Mouse (Mus musculus) hindbrain, embryonic 14.5 days (tissue): ENCODE results near the gene Wdr11. TPM values are rescaled to one million over a fixed set of nuclear protein-coding genes. Genes with fewer than 3 reads are reported as not detected.

Experiments used
- ATAC-seq: fragments of 200-750 bp; cut with Nextera tagmentation; 2 replicates; pipeline ENCODE4 v1.8.0; 2017; ENCODE audit warnings: moderate number of reproducible peaks, mild to moderate bottlenecking, moderate TSS enrichment, moderate library complexity; ENCODE audit not compliant: low FRiP score
- DNase-seq: peaks from one replicate; pipeline ENCODE4 v3.0.0-alpha.2; 2015; ENCODE audit warnings: low spot score
- H3K27ac ChIP-seq: fragments of 300-500 bp; sonication (generic); 2 replicates; pipeline ENCODE4 v1.5.1; 2014; ENCODE audit warnings: mild to moderate bottlenecking, moderate library complexity
- H3K27me3 ChIP-seq: fragments of 300-500 bp; sonication (generic); 2 replicates; pipeline ENCODE4 v1.6.1; 2014; ENCODE audit warnings: mild to moderate bottlenecking, low read length, mixed read lengths; ENCODE audit not compliant: control insufficient read depth, insufficient read depth
- H3K36me3 ChIP-seq: fragments of 300-500 bp; sonication (generic); replicated peaks from 2 replicates; pipeline ENCODE4 v1.6.1; 2014; ENCODE audit not compliant: control insufficient read depth, insufficient read depth
- H3K4me1 ChIP-seq: fragments of 300-500 bp; sonication (generic); replicated peaks from 2 replicates; pipeline ENCODE4 v1.6.1; 2014; ENCODE audit warnings: antibody characterized with exemption, low read length, mixed read lengths; ENCODE audit not compliant: control insufficient read depth, insufficient read depth
- H3K4me2 ChIP-seq: fragments of 300-500 bp; sonication (generic); replicated peaks from 2 replicates; pipeline ENCODE4 v1.6.1; 2014; ENCODE audit warnings: mild to moderate bottlenecking, moderate library complexity
- H3K4me3 ChIP-seq: fragments of 300-500 bp; sonication (generic); replicated peaks from 2 replicates; pipeline ENCODE4 v1.5.1; 2014; ENCODE audit warnings: mild to moderate bottlenecking, low read length
- H3K9ac ChIP-seq: fragments of 300-500 bp; sonication (generic); 2 replicates; pipeline ENCODE4 v1.6.1; 2014
- H3K9me3 ChIP-seq: fragments of 300-500 bp; sonication (generic); 2 replicates; pipeline ENCODE4 v1.6.1; 2016; ENCODE audit warnings: low read length; ENCODE audit not compliant: control insufficient read depth
- WGBS: fragments of 180-500 bp; shearing (Covaris S2); extraction: QIAGEN DNeasy Blood & Tissue Kit; methylation state at CpG from one replicate; pipeline ENCODE4 v1.1.7; 2014; 5-methylcytosine and 5-hydroxymethylcytosine counted together
- polyA plus RNA-seq: library from polyadenylated mRNA; unstranded; fragments of >200 nt; fragmentation: Nextera tagmentation; extraction: Ambion mirVana; gene quantifications from 2 replicates; pipeline ENCODE4 v1.2.1, GENCODE M21; 2014

Wdr11 gene
- polyA plus RNA-seq, 1 experiment from 2014 or later = 36.9 TPM

- ATAC-seq (peak; percentile 29; the same call in 1 of the 2 replicates), DNase-seq (peak; percentile 95)
- no peak overlapping the region for H3K27ac ChIP-seq
- H3K36me3 ChIP-seq = no peaks in the 10 kb centered on the region
- 5% methylated on average over 6 of the region's 6 CpGs for WGBS
- H3K27me3 ChIP-seq = no peaks in the 10 kb centered on the region
- H3K4me2 ChIP-seq = no peak overlapping the region
- no peak overlapping the region for H3K4me3 ChIP-seq
- no peak overlapping the region for H3K9ac ChIP-seq
- H3K4me1 ChIP-seq = peaks cover under 1% of the 10 kb centered on the region; the same call in 1 of the 2 replicates
- H3K9me3 ChIP-seq = no peaks in the 10 kb centered on the region
Observed at GRCm38 (mm10) chr7:129648938-129649337, 57.3 kb downstream of the Wdr11 start.

- Histone ChIP-seq H3K4me2 (no peak overlapping the region), H3K27me3 (no peaks in the 10 kb centered on the region), H3K4me1 (peaks cover 17% of the 10 kb centered on the region; the same call in 1 of the 2 replicates), H3K27ac (no peak overlapping the region), H3K9me3 (no peaks in the 10 kb centered on the region), H3K4me3 (no peak overlapping the region), H3K36me3 (no peaks in the 10 kb centered on the region), H3K9ac (no peak overlapping the region)
- peak; percentile 65; the same call in 1 of the 2 replicates for ATAC-seq
- WGBS = 63% methylated on average over 5 of the region's 5 CpGs
- peak; percentile 57 for DNase-seq
Observed at GRCm38 (mm10) chr7:129650717-129651116, 59.1 kb downstream of the Wdr11 start.

DNA sequence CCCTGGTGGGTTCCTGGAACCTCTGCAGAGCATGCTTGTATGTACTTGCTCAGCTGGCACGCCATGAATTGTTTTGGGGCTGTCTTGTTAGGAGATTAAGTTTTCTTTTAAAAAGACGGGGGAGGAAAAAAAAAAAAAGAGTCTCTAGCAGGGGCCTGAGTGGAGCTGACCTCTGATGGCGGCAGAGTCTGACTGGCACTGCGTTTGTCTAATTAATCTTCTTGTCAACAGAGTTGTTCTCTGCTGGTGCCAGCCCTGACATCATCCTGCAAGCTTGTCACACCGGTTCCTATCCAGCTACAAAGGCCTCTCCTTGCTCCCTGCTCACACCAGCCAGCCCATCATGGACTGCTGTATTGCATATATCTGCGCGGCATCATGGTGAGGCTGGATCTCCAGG, 60.1 kb downstream of the Wdr11 start:
- Histone ChIP-seq H3K36me3 (no peaks in the 10 kb centered on the region), H3K4me3 (no peak overlapping the region), H3K9me3 (no peaks in the 10 kb centered on the region), H3K9ac (no peak overlapping the region), H3K4me1 (peaks cover 17% of the 10 kb centered on the region; the same call in 1 of the 2 replicates), H3K4me2 (no peak overlapping the region), H3K27me3 (no peaks in the 10 kb centered on the region), H3K27ac (no peak overlapping the region)
- no peak for DNase-seq
- 46% methylated on average over 7 of the region's 7 CpGs for WGBS
- ATAC-seq = no peak

DNA sequence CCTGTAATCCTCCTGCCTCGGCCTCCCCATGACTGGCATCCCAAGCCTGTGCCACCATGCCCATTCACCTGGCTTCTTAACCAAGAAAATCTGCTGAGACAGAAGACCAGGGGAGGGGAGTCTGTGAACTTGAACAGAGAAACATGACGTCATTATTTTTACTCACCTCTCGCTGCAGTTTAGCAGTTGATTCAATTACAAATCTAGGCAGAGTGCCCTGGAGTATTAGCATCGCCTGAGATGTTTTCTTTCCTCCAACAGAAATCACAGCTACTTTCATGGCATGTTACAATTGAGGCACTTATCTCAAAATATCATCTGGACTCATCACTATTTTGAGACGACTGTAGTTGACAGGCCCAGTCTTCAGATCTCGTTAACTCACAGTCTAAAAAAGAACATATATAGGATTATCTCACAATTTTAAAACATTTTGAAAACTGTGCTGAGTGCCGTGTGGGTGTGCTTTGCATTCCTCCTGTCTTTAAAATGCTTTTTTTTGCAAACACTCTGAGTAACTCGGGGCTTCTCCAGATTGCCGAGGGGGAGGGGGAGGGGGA, 61.3 kb downstream of the Wdr11 start:
- H3K9ac ChIP-seq = no peak overlapping the region
- no peaks in the 10 kb centered on the region for H3K27me3 ChIP-seq
- H3K4me3 ChIP-seq = no peak overlapping the region
- H3K4me1 ChIP-seq = peaks cover 17% of the 10 kb centered on the region; the same call in 1 of the 2 replicates
- H3K27ac ChIP-seq = no peak overlapping the region
- no peaks in the 10 kb centered on the region for H3K36me3 ChIP-seq
- no peak for DNase-seq
- no peak for ATAC-seq
- no peak overlapping the region for H3K4me2 ChIP-seq
- no peaks in the 10 kb centered on the region for H3K9me3 ChIP-seq
- WGBS = 48% methylated on average over 9 of the region's 9 CpGs

DNA sequence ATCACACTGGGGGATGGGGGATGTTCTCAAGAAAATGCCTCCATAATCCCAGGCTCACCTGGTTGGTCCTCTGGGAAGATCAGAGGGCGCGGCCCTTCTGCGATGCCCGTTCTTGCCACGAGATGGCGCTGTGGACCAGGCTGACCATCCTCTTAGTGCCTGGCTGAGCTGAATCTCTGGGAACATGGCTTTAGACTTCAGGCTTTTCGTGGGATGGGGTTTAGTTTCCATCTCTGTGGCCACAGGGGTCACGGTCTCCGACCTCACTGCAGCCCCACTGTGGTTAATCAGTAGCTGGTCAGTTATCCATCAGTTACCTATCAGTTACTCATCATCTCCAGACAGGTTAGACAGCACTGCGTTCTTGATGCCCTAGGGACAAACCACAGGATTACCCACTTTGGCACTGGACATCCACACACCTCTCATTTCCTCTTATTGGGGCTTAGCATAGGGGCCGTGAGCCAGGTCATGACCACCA, 62.2 kb downstream of the Wdr11 start:
- Histone ChIP-seq H3K4me3 (no peak overlapping the region), H3K9ac (no peak overlapping the region), H3K4me2 (no peak overlapping the region), H3K4me1 (peaks cover 17% of the 10 kb centered on the region; the same call in 1 of the 2 replicates), H3K27ac (no peak overlapping the region), H3K36me3 (no peaks in the 10 kb centered on the region), H3K27me3 (no peaks in the 10 kb centered on the region), H3K9me3 (no peaks in the 10 kb centered on the region)
- ATAC-seq = peak; percentile 65; the same call in 1 of the 2 replicates
- WGBS = 10% methylated on average over 11 of the region's 11 CpGs
- peak; percentile 90 for DNase-seq

GRCm38 (mm10) chr7:129654923-129655322, 63.3 kb downstream of the Wdr11 start:
- no peak overlapping the region for H3K9ac ChIP-seq
- no peaks in the 10 kb centered on the region for H3K27me3 ChIP-seq
- ATAC-seq (no peak), DNase-seq (no peak)
- H3K9me3 ChIP-seq = no peaks in the 10 kb centered on the region
- H3K27ac ChIP-seq = no peak overlapping the region
- WGBS = 27% methylated on average over 12 of the region's 12 CpGs
- no peak overlapping the region for H3K4me2 ChIP-seq
- no peak overlapping the region for H3K4me3 ChIP-seq
- no peaks in the 10 kb centered on the region for H3K36me3 ChIP-seq
- peaks cover 17% of the 10 kb centered on the region; the same call in 1 of the 2 replicates for H3K4me1 ChIP-seq

GRCm38 (mm10) chr7:129655604-129656226, 64.1 kb downstream of the Wdr11 start:
- ATAC-seq (no peak), DNase-seq (peak; percentile 45)
- Histone ChIP-seq H3K9me3 (no peaks in the 10 kb centered on the region), H3K27me3 (no peaks in the 10 kb centered on the region), H3K9ac (no peak overlapping the region), H3K4me1 (peaks cover 17% of the 10 kb centered on the region; the same call in 1 of the 2 replicates), H3K27ac (no peak overlapping the region), H3K36me3 (no peaks in the 10 kb centered on the region), H3K4me2 (no peak overlapping the region), H3K4me3 (no peak overlapping the region)
- WGBS = 40% methylated on average over 14 of the region's 14 CpGs

DNA sequence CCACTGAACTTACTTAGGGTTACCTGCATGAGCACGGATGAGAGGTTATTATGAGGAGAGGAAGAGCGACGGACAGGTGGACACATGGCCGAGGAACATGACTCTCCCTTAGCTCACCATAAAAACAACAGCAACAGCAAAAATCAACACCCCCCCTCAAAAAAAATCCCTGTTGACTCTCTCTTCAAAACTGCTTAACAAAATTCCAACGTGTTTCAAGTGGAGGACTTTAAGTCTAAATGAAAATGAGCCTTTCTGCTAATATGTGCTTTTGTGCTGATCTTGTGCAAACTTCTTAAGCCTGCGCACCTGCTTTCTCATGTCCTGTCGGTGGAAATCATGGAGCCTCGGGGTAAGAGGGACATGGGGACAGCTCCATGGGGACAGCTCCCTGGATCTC, 66.2 kb downstream of the Wdr11 start:
- H3K4me1 ChIP-seq = peaks cover 23% of the 10 kb centered on the region; the same call in 1 of the 2 replicates
- H3K27me3 ChIP-seq = no peaks in the 10 kb centered on the region
- H3K36me3 ChIP-seq = no peaks in the 10 kb centered on the region
- H3K27ac ChIP-seq = no peak overlapping the region
- no peak overlapping the region for H3K4me3 ChIP-seq
- H3K9me3 ChIP-seq = no peaks in the 10 kb centered on the region
- H3K9ac ChIP-seq = no peak overlapping the region
- DNase-seq = no peak
- no peak for ATAC-seq
- H3K4me2 ChIP-seq = no peak overlapping the region
- WGBS = 82% methylated on average over 8 of the region's 8 CpGs

DNA sequence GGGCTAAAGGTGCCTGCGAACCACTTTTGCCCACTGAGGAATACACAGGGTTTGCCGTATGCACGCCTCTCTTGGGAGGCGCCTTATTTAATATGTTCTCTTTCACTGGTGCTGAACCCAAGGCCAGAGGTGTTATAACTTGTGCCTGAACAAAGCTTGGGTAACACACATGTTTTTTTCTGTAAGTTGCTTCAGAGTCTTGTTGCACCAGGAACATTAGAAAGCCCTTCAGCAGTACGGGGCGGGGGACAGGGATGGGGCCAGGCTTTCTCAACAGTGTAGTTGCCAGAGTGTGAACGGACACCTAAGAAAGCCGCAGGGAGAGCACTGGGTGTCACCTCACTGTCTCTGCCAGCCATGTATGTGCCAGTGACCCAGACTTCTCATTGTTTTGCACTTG, 68.1 kb downstream of the Wdr11 start:
- Histone ChIP-seq H3K4me3 (no peak overlapping the region), H3K4me2 (no peak overlapping the region), H3K27me3 (no peaks in the 10 kb centered on the region; the same call in 1 of the 2 replicates), H3K9ac (no peak overlapping the region), H3K9me3 (no peaks in the 10 kb centered on the region), H3K36me3 (no peaks in the 10 kb centered on the region), H3K27ac (no peak overlapping the region), H3K4me1 (peaks cover 19% of the 10 kb centered on the region)
- WGBS = 75% methylated on average over 8 of the region's 8 CpGs
- ATAC-seq (no peak), DNase-seq (no peak)
